Mouse (Mus musculus): Measurements from ENCODE around the gene Lrrc30. TPM values are rescaled to one million over a fixed set of nuclear protein-coding genes. Genes with fewer than 3 reads are reported as not detected.

The Lrrc30 gene
- total RNA-seq (2023), result not detected

GRCm38 (mm10) chr17:67632676-67633339, at the start of gene Lrrc30:
TSS of gene Lrrc30 (minus strand) at chr17:67632723.

Other genes starting within 250 kb of the Lrrc30 start
- gene Lama1, start 64.5 kb upstream of the Lrrc30 start, total RNA-seq (2023), result not detected